Mouse (Mus musculus) gastrocnemius, adult 18-20 months (tissue): Measurements from ENCODE around the gene Gm867. TPM values are rescaled to one million over a fixed set of nuclear protein-coding genes. Genes with fewer than 3 reads are reported as not detected.

Experiments
- DNase-seq: peaks from one replicate; pipeline ENCODE4 v3.0.0; 2021; ENCODE audit warnings: low spot score
- total RNA-seq, 2 experiments: library from RNA; stranded (reverse); gene quantifications; 2 replicates each; pipeline ENCODE4 v1.2.3; 2021

The Gm867 gene
- total RNA-seq, 2 experiments from 2014 or later = not detected

- DNase-seq = no peak
Measured at GRCm38 (mm10) chr10:75936909-75937667, 3.4 kb downstream of the Gm867 start.

GRCm38 (mm10) chr10:75935680-75936541, 4.6 kb downstream of the Gm867 start, which contains the start of gene Mmp11:
TSS of gene Mmp11 (minus strand) at chr10:75936496.
- DNase-seq = peak; percentile 75

- DNase-seq = no peak
Measured at GRCm38 (mm10) chr10:75934991-75935390, 5.5 kb downstream of the Gm867 start.

GRCm38 (mm10) chr10:75932891-75933290, 7.6 kb downstream of the Gm867 start, which contains the start of gene Chchd10:
TSS of gene Chchd10 (plus strand) at chr10:75933130.
- DNase-seq = no peak

GRCm38 (mm10) chr10:75932081-75932678, 8.3 kb downstream of the Gm867 start:
- DNase-seq = no peak

GRCm38 (mm10) chr10:75931311-75931710, 9.2 kb downstream of the Gm867 start:
- no peak for DNase-seq

GRCm38 (mm10) chr10:75930304-75930703, 10.2 kb downstream of the Gm867 start:
- no peak for DNase-seq

- no peak for DNase-seq
Measured at GRCm38 (mm10) chr10:75926396-75926795, 14.1 kb downstream of the Gm867 start.

- DNase-seq = no peak
Measured at GRCm38 (mm10) chr10:75924324-75924723, 16.1 kb downstream of the Gm867 start.

GRCm38 (mm10) chr10:75921726-75922560, 18.5 kb downstream of the Gm867 start:
- DNase-seq = no peak

- peak; percentile 94 for DNase-seq
Measured at GRCm38 (mm10) chr10:75921026-75921725, 19.3 kb downstream of the Gm867 start, which contains the start of gene Smarcb1. TSS of gene Smarcb1 (minus strand) at chr10:75921617.

GRCm38 (mm10) chr10:75919026-75919425, 21.4 kb downstream of the Gm867 start:
- DNase-seq = no peak

GRCm38 (mm10) chr10:75916840-75917239, 23.6 kb downstream of the Gm867 start:
- DNase-seq = no peak

- no peak for DNase-seq
Measured at GRCm38 (mm10) chr10:75915557-75915956, 24.9 kb downstream of the Gm867 start.

- DNase-seq = no peak
Measured at GRCm38 (mm10) chr10:75913013-75913589, 27.4 kb downstream of the Gm867 start.

- DNase-seq = no peak
Measured at GRCm38 (mm10) chr10:75910698-75911097, 29.8 kb downstream of the Gm867 start.

GRCm38 (mm10) chr10:75906882-75907281, 33.6 kb downstream of the Gm867 start:
- no peak for DNase-seq

- no peak for DNase-seq
Measured at GRCm38 (mm10) chr10:75904391-75904790, 36.1 kb downstream of the Gm867 start.

- peak; percentile 85 for DNase-seq
Measured at GRCm38 (mm10) chr10:75898846-75899245, 41.6 kb downstream of the Gm867 start.

- no peak for DNase-seq
Measured at GRCm38 (mm10) chr10:75898039-75898564, 42.4 kb downstream of the Gm867 start.
